Mouse (Mus musculus): ENCODE results near the gene Nrf1.

The Nrf1 gene

DNA sequence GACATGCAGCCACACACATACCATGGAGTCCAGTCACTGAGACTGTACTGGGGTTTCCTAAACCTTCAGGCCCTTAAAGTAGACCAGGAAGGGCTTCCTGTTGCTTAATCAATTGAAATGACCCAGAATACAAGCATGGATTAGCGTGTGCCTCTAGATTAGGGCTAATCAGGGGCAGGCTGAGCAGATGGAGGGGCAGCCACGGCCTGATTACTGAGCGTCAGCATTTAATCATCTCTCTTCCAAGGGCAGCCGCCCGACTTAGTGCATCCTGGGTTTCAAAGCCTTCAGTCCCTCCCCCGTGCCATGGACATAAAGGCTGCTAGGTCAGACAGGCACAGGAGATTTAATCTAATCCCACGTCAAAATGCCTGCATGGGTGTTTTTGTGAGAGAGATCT lies 99.3 kb downstream of the Nrf1 start:
- in situ Hi-C loops (cut with MboI, MseI): no loop called here

DNA sequence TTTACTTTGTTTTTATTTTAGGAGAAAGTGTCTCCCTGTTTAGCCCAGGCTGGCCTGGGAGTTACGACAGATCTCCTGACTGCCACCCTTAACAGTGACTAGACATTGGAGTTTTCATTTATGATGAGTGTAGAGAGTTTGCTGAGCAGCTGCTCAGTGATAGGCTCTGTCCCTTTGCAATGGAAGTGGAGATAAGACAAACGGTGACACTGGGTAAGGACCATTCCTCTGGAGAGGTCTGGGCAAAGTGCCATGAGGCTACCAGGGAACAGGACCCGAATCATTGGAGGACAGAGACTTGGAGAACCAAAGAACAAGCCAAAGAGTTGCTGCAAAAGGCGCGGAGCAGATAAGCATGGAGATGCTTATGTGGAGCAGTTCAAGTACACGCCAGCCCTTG lies 100.0 kb downstream of the Nrf1 start:
- in situ Hi-C loops (cut with MboI, MseI): no loop called here

DNA sequence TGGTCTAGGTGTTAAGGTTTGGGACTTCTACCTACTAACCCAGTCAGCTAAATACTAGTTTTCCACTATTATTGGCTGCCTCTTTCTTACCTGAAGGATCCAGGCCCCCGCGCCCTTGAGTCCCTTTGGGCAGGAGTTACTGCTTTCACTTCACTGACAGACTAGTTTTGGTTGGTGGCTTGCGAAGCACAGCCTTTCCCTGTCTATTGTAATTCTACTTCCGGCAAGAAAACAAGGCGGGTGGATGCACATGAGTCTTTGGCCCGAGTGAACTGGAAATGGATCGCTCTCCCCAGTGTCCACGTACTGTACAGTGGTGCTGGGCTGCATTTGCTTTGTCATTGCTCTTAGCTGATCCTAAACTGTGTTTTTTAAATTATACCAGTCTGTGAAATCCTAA lies 102.7 kb downstream of the Nrf1 start:
- in situ Hi-C loops (cut with MboI, MseI): no loop called here

DNA sequence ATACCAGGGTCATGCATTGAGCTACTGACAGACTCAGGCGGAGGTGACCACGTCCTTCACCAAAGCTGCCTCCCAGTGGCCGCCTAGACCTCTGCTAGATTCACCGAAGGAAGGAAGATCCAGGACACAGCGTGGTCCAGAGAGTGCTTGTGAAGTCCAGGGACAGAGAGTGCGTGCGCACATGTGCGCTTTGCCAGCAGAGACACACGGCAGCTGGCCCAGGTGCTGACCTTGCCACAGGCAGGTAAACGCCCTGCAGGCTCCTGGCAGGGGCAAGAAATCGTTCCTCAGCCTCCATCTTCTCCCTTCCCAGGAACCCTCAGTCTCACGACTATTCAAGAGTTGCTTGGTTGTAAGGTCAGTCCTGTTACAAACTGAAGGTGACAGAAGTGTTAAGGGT lies 104.4 kb downstream of the Nrf1 start:
- in situ Hi-C loops (cut with MboI, MseI): no loop called here

DNA sequence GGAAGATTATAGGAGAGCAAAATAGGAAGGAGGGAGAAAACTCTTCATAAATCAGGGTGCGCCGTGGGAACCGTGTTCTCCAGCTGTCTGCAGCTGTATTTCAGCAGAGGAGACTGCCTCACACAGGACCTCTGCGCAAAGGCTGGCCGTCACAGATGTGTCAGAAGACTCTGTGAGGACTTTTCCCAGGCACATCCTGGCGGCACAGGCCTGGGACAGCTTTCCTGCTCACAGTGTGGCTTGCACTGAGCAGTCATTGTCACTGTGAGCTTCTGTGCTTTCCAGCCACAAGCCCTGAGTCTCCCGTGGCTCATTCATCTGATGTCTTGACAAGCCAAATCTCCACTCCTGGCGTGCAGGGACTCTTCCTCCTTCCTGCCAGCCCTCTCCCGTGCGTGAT lies 104.9 kb downstream of the Nrf1 start:
- in situ Hi-C loops (cut with MboI, MseI): no loop called here

DNA sequence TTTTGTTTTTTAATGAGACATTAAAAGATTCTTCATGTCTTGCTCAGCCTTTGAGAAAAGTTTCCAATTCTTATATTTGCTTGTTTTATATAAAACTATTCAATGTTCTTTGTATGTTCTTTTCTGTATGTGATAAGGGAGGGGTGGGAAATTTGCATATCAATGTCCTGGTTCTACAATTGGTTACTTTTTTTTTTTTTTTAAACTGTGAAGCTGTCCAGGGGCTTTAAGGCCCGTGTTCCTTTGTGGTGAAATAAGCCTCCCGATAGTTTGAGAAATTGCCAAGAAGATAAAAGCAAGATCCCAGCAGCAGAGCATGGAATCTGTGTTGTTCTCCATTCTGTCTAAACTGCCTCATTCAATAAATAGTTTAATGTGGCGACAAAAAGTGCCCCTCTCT lies 105.3 kb downstream of the Nrf1 start:
- in situ Hi-C loops (cut with MboI, MseI): no loop called here

DNA sequence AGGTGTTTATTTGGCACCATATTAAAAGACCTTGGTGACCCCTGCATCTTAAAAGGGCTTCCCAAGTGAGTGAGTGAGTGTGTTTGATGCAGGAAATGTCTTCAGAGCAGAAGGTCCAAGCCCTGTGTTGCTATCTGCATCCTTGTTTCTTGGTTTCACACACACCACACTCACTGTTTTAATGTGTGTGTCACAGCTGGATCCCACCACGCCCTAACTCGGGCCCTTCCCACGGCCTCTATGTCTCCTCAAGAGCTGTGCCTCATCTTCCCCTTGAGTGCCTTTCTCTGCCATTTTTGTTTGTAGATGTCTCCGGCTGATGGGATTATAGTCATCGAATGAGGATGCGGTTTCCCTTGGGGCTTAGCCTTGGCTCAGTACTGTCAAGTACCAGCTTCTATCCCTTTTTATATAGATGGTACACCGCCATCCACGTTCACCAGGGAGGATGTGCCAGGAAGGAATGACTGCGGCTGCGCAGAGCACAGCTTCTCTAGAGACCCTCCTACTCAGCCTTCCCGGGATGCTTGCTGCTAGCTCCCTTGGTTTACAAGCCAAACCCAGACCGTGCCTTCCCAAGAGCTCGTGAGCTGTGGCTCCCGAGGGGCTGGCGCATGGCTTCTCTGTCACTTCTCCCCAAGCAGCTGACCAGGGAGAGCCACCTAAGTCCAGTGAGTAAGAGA lies 106.1 kb downstream of the Nrf1 start:
- in situ Hi-C loops (cut with MboI, MseI): no loop called here

DNA sequence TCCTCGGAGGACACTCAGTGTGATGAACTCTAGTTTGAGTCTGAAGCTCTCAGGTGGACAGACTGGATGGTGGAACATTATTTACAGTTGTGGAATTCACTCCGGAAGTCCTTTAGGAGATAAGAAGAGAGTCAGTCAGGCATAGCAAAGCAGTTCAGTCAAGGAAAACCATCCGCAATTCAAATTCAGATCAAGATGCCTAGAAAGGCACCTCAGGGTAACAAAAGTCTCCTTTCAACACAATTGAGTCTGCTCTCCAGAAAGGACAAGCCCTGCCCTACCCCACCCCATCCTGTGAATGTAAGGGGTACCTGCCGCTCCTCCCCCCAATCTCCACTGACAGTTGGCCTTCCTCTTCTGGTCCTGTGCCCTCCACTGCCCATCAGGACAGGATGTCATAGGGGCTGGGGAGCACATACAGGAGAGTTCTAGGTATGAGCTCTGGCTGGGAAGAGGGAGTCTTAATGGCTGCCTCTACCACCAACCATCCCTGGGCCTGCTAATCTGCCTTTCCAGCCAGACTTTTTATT lies 111.8 kb downstream of the Nrf1 start:
- in situ Hi-C loops (cut with MboI, MseI): no loop called here

DNA sequence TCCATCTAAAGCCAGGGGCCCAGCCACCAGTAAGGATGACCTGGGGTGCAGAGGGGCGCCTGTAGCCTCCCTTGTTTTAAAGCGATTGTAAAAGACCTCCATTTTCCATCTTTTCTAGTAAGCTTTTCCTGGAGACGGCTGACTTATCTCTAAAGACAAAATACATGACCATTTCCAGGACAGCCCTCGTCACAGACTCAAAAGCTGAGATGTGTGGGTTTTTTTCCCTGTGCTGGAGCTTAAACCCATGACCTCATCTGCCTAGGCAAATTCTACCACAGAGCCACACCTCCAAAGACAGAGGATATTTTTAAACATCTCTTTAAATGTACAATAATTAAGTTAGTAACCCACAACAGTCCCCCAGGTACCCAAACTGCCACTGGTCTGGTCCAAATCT lies 112.6 kb downstream of the Nrf1 start:
- in situ Hi-C loops (cut with MboI, MseI): no loop called here

DNA sequence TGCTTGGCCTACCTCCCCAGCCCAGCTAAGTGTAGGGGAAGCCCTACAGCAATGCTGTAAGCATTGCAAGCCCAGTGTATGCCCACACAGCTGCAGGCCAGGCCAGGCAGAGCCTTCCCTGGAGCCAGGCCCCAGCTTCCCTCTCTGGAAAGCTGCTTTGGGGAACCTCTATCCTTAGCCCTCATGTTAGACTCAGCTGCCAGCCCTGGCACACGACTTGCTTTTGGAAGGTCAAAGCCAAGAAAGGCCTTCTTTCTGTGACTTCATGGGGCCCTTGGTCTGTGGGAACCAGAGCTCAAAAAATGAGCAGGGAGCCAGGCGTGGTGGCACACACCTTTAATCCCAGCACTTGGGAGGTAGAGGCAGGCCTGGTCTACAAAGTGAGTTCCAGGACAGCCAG lies 113.8 kb downstream of the Nrf1 start:
- in situ Hi-C loops (cut with MboI, MseI): no loop called here

DNA sequence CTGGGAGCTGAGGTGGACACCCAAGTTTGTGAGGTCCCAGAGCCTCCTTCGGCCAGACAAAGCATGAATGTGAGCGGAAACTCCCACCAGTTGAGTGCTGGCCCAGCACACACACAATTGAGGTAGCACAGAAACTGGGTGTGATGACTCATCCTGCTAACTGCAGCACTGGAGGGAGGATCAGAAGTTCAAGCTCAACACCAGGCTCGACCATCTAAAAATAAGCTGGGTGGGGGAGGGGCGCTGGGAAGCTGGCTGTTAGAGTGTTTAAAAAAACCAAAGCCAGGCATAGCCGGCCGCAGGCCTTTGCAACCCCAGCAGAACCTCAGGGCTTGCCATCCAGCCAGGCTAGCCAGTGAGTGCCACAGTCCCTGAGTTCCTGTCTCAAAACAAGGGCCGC lies 114.3 kb downstream of the Nrf1 start:
- in situ Hi-C loops (cut with MboI, MseI): no loop called here

DNA sequence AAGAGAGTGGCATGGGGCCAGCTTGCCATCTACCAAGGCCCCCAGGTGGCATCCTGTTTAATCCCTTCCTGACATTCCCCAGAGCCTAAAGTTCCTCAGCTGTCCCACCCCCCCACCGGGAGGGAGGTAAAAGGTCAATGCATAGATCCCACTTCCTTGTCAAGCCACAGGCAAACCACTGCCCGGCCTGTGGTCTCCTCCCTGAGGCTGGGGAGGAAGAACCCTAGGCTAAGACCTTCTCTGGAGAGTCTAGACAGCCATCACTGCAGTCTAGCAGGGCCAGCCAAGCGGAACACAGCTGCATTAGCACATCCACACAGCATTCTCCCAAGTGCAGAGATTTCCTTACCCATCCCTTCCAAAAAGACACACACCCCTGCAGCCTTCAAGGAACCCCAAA lies 118.6 kb downstream of the Nrf1 start:
- in situ Hi-C loops (cut with MboI, MseI): no loop called here

DNA sequence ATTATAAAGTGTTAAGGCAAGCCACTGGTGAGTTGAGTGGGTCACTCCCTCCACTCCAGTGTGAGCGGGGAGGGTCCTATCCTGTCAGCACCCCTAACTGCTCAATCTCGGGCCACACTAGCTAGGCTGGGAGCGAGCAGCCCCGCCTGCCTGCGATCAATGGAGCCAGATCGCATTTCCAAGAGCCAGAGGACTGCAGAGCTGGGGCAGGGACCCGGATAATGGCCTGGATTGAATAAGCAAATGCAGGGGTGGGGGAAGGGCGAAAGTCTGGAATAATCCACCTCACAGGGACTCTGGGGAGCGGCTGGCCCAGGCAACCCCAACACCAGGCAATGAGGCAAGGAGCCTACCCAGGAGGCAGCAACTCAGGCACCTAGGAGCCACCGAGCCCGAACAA lies 119.4 kb downstream of the Nrf1 start:
- in situ Hi-C loops (cut with MboI, MseI): no loop called here

DNA sequence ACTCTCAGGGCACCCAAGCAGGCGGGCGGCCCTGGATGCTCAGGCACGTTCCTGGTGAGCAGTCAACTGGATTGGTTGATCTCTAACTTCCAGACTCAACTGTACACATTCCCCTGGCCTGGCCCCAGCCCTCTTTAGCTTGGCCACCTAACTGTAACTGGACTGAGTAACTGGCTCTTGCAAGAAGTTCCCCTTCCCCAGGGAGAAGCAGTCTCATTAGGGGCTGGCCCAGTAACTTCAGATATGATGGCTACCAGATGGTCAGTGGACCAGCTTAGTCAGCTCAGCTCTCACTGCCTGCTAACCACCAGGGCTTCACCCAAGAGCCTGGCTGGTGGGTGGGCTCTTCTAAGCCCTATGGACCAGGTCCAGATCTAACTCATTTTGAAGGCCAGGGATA lies 120.5 kb downstream of the Nrf1 start:
- in situ Hi-C loops (cut with MboI, MseI): no loop called here

DNA sequence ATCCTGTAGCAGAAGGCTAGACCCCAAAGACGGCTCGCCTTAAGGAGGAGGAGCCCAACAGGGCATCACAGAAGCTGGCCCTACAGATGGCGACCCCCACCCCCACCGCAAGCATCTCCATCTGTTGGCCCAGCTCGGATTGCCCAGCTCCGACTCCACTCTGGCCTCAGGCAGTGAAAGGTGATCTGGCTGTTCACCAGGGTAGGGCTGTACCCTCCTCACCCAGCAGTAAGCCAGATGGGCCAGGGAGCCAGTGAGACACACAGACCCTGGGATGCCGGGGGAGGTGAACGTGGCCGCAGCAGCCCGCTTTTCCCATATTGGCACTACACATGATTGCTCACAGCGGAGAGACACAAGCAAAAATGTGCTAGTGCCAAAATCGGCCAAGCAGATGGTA lies 121.4 kb downstream of the Nrf1 start:
- in situ Hi-C loops (cut with MboI, MseI): no loop called here

DNA sequence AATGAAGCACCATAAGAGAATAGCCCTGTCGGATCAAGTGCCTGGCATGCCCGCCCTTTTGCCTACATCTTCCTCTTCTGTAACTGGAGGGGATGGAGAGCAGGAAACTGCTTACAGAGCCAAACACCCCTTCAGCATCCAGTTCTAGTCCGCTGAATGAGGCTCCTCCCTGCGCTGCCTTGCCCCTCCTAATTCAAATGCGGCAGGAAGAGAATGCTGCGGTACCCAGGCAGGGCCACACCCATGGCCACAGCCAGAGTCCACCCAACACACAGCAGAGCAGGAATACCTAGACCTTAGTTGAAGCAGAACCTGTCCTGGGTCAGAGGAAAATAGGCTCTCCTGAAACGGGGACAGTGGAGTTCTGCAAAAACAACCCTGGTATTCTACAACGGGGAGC lies 123.4 kb downstream of the Nrf1 start:
- in situ Hi-C loops (cut with MboI, MseI): no loop called here

DNA sequence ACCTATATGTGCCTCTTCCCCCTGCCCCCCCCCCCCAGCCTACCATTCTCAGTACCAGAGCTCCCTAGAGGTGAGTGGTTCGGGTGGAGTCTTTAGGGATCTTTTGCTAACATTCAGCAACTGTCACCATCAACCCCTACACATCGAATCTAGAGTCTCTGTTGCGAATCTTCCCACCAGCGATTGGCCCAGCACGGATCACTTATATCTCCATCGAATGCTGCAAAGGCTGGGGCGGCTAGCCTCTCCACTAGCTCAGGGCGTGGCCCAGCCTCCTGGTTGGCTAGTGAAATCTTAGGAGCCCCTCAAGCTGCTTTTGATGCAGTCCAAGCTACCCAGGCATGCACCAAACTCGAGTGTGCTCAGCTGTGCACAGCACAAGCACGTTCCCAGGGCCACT lies 124.2 kb downstream of the Nrf1 start:
- in situ Hi-C loops (cut with MboI, MseI): no loop called here

DNA sequence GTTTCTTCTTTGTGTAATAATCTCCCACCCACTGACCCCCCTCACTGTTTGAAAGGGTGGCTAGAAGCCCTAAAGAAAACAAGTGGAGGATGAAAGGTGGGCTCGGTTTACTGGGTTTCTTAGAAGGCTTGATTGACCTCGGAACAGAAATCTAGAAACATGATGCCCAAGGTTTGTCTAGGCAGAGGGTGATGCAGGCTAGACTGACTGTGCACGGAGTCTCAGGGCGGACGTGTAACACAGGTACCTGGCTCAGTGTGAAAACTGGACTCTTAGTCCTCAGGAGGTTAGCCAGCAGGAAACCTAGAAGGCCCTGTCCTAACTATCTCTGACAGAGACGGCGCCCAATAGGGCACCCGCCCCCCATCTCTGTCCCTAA lies 124.6 kb downstream of the Nrf1 start:
- in situ Hi-C loops (cut with MboI, MseI): no loop called here

DNA sequence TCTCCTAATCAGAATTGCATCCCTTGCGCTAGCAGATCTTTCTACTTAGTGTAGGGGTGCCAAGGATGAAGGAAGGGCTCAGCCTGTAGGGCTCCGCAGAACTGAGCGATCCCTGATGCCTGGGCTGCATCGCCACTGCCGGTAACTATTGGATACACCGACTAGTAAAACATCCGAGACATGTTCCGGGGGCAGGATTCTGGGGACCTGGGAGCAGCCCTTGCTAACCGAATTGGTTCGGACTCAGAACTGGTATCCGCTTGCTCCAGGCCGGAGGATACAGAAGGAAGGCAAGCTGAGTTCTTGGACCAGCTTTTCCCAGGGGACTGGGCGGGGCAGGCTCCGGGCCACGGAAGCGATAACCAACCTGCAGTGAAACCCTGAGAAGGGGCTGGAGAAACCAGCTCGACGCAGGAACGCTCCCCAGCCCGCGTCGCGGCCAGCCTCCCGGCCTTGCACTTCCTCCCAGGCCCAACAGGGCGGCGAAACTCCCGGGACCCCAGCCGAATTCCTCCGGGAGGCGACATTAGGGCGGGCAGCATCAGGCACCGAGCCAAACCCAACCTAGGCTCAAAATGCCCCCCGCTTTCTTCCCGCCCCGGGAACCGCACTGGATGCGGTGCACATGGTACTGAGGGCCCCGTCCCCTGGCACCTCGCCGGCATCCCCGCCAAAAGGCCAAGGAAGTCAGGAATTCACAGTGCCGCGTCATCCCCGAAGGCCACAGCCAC lies 125.2 kb downstream of the Nrf1 start:
- in situ Hi-C loops (cut with MboI, MseI): no loop called here

DNA sequence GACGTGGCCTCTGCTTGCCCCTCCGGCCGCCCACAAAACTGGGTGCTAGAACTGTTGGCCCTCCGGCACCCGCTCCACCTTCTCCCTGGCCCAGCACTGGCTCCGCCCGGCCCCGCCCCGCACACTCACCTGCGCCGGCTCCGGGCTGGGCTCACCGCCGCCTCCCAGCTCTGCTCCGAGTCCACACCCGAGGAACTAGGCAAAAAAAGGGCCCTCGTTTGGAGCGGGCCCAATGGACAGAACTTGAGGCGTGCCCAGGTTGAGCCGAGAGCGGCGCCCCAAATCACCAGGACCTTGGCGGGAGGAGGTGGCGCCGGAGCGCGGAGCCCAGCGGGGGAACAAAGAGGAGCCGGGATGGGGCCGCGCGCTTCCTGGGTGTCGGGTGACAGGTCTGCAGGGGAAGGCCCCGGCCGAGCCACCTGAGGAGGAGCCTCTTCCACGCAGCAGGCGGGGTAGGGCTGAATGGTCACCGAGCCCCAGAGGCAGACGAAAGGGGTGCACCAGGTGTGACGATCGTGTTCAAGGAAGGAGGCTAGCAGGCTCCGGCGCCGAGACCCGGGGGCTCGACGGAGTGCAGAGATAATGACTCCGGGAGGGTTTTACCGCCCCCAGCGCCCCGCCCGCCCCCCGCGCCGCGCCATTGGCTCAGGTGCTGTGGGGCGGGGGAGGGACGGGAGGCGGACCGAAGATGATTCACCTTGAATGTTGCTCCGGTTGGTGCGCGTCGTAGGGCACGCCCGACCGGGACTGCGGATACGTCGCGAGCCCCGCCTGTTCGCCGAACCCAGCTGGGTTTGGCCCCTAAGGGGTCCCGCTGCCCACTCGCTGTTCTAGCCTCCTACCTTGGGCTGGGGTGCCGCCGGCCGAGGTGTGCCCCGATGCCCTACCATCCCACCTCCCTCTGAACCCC lies 126.0 kb downstream of the Nrf1 start:
- in situ Hi-C loops (cut with MboI, MseI): no loop called here

DNA sequence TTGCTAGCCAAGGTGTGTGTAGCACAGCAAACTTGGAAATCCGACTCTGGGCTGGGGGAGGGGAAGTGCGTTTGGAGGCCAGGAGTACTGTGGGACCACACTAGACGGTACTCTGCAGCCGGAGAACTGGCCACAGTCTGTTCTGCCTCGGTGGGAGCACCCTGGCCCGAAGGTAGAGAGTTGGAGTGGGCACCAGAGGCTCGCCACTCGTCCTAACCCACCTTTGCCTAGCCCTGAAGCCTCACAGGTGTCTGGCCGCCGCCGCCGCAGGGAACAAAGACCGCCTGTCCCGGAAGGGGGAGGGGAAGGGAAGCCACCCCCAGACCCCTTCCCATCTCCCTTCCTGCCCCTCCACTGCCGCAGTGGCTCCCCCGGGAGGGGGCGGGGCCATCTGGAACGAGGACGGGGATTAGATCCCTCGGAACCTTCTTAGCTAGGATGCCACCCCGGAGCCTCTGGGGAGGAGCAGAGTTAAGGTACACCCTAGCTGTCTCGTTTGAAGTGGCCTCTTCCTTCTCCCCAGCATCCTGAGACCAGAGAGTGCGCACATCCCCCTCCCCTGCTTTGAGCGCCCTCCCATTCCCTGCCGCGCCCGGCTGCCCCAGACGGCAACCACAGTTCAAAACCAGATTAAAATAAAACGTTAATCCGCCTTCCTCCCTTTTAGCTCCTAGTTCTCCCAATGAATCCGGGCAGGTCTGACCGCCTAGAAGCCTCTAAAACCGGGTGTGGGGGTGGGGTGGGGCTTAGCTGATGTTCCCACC lies 126.9 kb downstream of the Nrf1 start:
- in situ Hi-C loops (cut with MboI, MseI): no loop called here

All from T-helper 17 cell (primary cell).